Mouse (Mus musculus) Patski (cell line): ENCODE measurements around the gene Gm13762. TPM values are rescaled to one million over a fixed set of nuclear protein-coding genes. Genes with fewer than 3 reads are reported as not detected.
"Not testable (repeated sequence)": the region's sequence is repeated elsewhere in the genome, so short reads cannot be mapped to it uniquely, and the experiment has no call there.

Experiments used
- ATAC-seq: fragments of 100-300 bp; one replicate; pipeline ENCODE4 v1.8.0; 2021
- CTCF ChIA-PET: fragments of 350-600 bp; sonication (Branson Sonifier 250); formaldehyde crosslinking; loops from one replicate; lab custom pipeline; 2022; ENCODE audit warnings: inconsistent platforms; lab: Charles Lee
- POLR2A ChIA-PET: fragments of 350-600 bp; sonication (Branson Sonifier 250); formaldehyde crosslinking; loops from one replicate; lab custom pipeline; 2022; ENCODE audit warnings: antibody characterized with exemption, inconsistent platforms; lab: Charles Lee
- DNase-seq: peaks from one replicate; pipeline ENCODE4 v3.0.0-alpha.2; 2011; ENCODE audit warnings: low read depth, low spot score
- H3K27me3 ChIP-seq: fragments of 371-371 bp; one replicate; pipeline ENCODE4 v1.5.1; 2021
- CTCF ChIP-seq: fragments of 100-300 bp; IDR thresholded peaks from one replicate; pipeline ENCODE4 v1.5.1; 2021
- in situ Hi-C: fragments of 300-500 bp; cut with MboI; formaldehyde crosslinking; loops from 3 replicates; pipeline ENCODE4 v1.11.1; 2018; ENCODE audit warnings: low pct_unique_long_range_greater_than_20kb, mixed read lengths
- polyA plus RNA-seq: library from polyadenylated mRNA; unstranded; gene quantifications from one replicate; pipeline ENCODE4 v1.2.3, GENCODE M21; 2021

Gene Gm13762
- polyA plus RNA-seq, result not detected

GRCm38 (mm10) chr2:88980181-88980580 is at the start of gene Gm13762:
Gene Gm13762, minus strand, starts transcription at chr2:88980281.
- in situ Hi-C loops, result no loop called here
- ATAC-seq (no peak), DNase-seq (no peak)
- POLR2A ChIA-PET, result no interaction called here
- CTCF ChIA-PET, result no interaction called here
- no peak for TF ChIP-seq CTCF
- H3K27me3 ChIP-seq, result no peaks in the 10 kb centered on the region

GRCm38 (mm10) chr2:89021436-89021835 is 41.4 kb upstream of the Gm13762 start:
- ATAC-seq, CTCF ChIA-PET, POLR2A ChIA-PET, H3K27me3 ChIP-seq, DNase-seq, in situ Hi-C loops: not testable (repeated sequence)

- ChIA-PET CTCF (no interaction called here), POLR2A (no interaction called here)
- in situ Hi-C loops, result no loop called here
- no peak for TF ChIP-seq CTCF
- no peaks in the 10 kb centered on the region for H3K27me3 ChIP-seq
- no peak for DNase-seq
- no peak for ATAC-seq
Measured at GRCm38 (mm10) chr2:89018240-89018639, 38.2 kb upstream of the Gm13762 start, which contains the start of gene Olfr1216. Gene Olfr1216, minus strand, starts transcription at chr2:89018340.

GRCm38 (mm10) chr2:89006873-89007272 is 26.8 kb upstream of the Gm13762 start, which contains the start of gene Olfr1215:
Gene Olfr1215, minus strand, starts transcription at chr2:89006973.
- no peaks in the 10 kb centered on the region for H3K27me3 ChIP-seq
- TF ChIP-seq CTCF, result no peak
- POLR2A ChIA-PET, result no interaction called here
- DNase-seq (no peak), ATAC-seq (no peak)
- CTCF ChIA-PET, result no interaction called here
- in situ Hi-C loops, result no loop called here

GRCm38 (mm10) chr2:88992553-88992952 is 12.5 kb upstream of the Gm13762 start, which contains the start of gene Olfr1214:
Gene Olfr1214, minus strand, starts transcription at chr2:88992653.
- no peak for DNase-seq
- ChIA-PET POLR2A (no interaction called here), CTCF (no interaction called here)
- no peaks in the 10 kb centered on the region for H3K27me3 ChIP-seq
- TF ChIP-seq CTCF, result no peak
- in situ Hi-C loops, result no loop called here
- no peak for ATAC-seq

DNA sequence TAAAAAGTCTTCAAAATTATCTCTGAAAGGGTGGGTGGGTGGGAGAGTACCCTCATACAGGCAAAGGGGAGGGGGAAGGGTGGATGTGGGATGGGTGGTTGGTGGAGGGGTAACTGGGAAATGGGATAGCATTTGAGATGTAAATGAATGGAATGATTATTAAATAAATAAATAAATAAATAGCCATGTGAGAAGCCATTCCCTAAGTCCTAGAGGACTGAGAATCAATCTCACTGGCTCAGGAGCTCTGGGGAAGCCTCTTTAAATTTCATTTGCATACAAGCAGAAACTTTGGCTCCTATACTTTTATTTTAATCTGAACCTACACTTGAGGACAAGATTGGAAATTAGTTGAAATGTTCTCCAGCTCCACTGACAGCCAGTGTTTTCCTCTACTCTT is 26.4 kb downstream of the Gm13762 start, which contains the start of gene Olfr1212:
Gene Olfr1212, plus strand, starts transcription at position 301 of the 400 bp plus-strand sequence.
- ChIA-PET POLR2A (no interaction called here), CTCF (no interaction called here)
- TF ChIP-seq CTCF, result no peak
- no peaks in the 10 kb centered on the region for H3K27me3 ChIP-seq
- ATAC-seq (no peak), DNase-seq (no peak)
- in situ Hi-C loops, result no loop called here

- no peak for TF ChIP-seq CTCF
- no peak for ATAC-seq
- in situ Hi-C loops, result no loop called here
- ChIA-PET POLR2A (no interaction called here), CTCF (interaction anchor here (1.6 kb wide), 1 partner anchor 24 kb away, joined by 4 read pairs; no protein-coding TSS in a partner anchor)
- no peaks in the 10 kb centered on the region for H3K27me3 ChIP-seq
- DNase-seq, result no peak
Measured at GRCm38 (mm10) chr2:88938011-88938410, 42.1 kb downstream of the Gm13762 start, which contains the start of gene Olfr1211. Gene Olfr1211, minus strand, starts transcription at chr2:88938111.

Other genes with a start within 250 kb of the Gm13762 start
- gene Olfr1197, start 247.9 kb downstream of the Gm13762 start, polyA plus RNA-seq, result not detected
- not detected for gene Olfr1198, start 228.9 kb downstream of the Gm13762 start, polyA plus RNA-seq
- not detected for gene Olfr1199, start 219.8 kb downstream of the Gm13762 start, polyA plus RNA-seq
- gene Olfr1200, start 209.8 kb downstream of the Gm13762 start, polyA plus RNA-seq, result not detected
- gene Olfr1201, start 187.2 kb downstream of the Gm13762 start, polyA plus RNA-seq, result not detected
- not detected for gene Olfr1202, start 165.8 kb downstream of the Gm13762 start, polyA plus RNA-seq
- not detected for gene Olfr1205, start 150.5 kb downstream of the Gm13762 start, polyA plus RNA-seq
- gene Olfr1204, start 131.0 kb downstream of the Gm13762 start, polyA plus RNA-seq, result not detected
- gene Olfr1206, start 117.0 kb downstream of the Gm13762 start, polyA plus RNA-seq, result not detected
- gene Olfr1208, start 78.0 kb downstream of the Gm13762 start, polyA plus RNA-seq, result not detected
- not detected for gene Olfr1209, start 65.1 kb downstream of the Gm13762 start, polyA plus RNA-seq
- not detected for gene Olfr1211, start 42.2 kb downstream of the Gm13762 start, polyA plus RNA-seq
- not detected for gene Olfr1212, start 26.3 kb downstream of the Gm13762 start, polyA plus RNA-seq
- not detected for gene Olfr1214, start 12.4 kb upstream of the Gm13762 start, polyA plus RNA-seq
- not detected for gene Olfr1215, start 26.7 kb upstream of the Gm13762 start, polyA plus RNA-seq
- gene Olfr1216, start 38.1 kb upstream of the Gm13762 start, polyA plus RNA-seq, result not detected
- not detected for gene Olfr1217, start 51.8 kb upstream of the Gm13762 start, polyA plus RNA-seq
- gene Olfr1218, start 80.9 kb upstream of the Gm13762 start, polyA plus RNA-seq, result not detected
- not detected for gene Olfr1219, start 103.2 kb upstream of the Gm13762 start, polyA plus RNA-seq
- gene Olfr1220, start 126.6 kb upstream of the Gm13762 start, polyA plus RNA-seq, result not detected
- gene Olfr1221, start 137.0 kb upstream of the Gm13762 start, polyA plus RNA-seq, result not detected
- gene Olfr1222, start 152.8 kb upstream of the Gm13762 start, polyA plus RNA-seq, result not detected
- not detected for gene Olfr1223, start 171.3 kb upstream of the Gm13762 start, polyA plus RNA-seq
- not detected for gene Olfr1224-ps1, start 183.8 kb upstream of the Gm13762 start, polyA plus RNA-seq
- gene Olfr1225, start 194.4 kb upstream of the Gm13762 start, polyA plus RNA-seq, result not detected
- gene Olfr1226, start 219.8 kb upstream of the Gm13762 start, polyA plus RNA-seq, result not detected